Mouse (Mus musculus) forebrain, embryonic 14.5 days (tissue): Measurements from ENCODE around the gene Ndufc2. TPM values are rescaled to one million over a fixed set of nuclear protein-coding genes. Genes with fewer than 3 reads are reported as not detected.
A peak's percentile ranks its signal among the peaks of the same experiment; 100 is the strongest.

Source experiments
- ATAC-seq: fragments of 200-750 bp; cut with Nextera tagmentation; 2 replicates; pipeline ENCODE4 v1.8.0; 2017; ENCODE audit warnings: mild to moderate bottlenecking, moderate library complexity
- DNase-seq: peaks from one replicate; pipeline ENCODE4 v3.0.0-alpha.2; 2015; ENCODE audit warnings: low spot score
- H3K27ac ChIP-seq: fragments of 300-500 bp; sonication (generic); 2 replicates; pipeline ENCODE4 v1.5.1; 2014; ENCODE audit warnings: low read depth, mild to moderate bottlenecking, control low read depth, low read length, moderate library complexity
- H3K27me3 ChIP-seq: fragments of 300-500 bp; sonication (generic); replicated peaks from 2 replicates; pipeline ENCODE4 v1.6.1; 2014; ENCODE audit warnings: low read length, control low read depth, mixed read lengths; ENCODE audit not compliant: control insufficient read depth, insufficient read depth
- H3K36me3 ChIP-seq: fragments of 300-500 bp; sonication (generic); 2 replicates; pipeline ENCODE4 v1.6.1; 2014; ENCODE audit warnings: low read length, control low read depth; ENCODE audit not compliant: control insufficient read depth, insufficient read depth
- H3K4me1 ChIP-seq: fragments of 300-500 bp; sonication (generic); 2 replicates; pipeline ENCODE4 v1.6.1; 2014; ENCODE audit warnings: antibody characterized with exemption, low read length, control low read depth; ENCODE audit not compliant: control insufficient read depth, insufficient read depth
- H3K4me2 ChIP-seq: fragments of 300-500 bp; sonication (generic); 2 replicates; pipeline ENCODE4 v1.6.1; 2014; ENCODE audit warnings: mild to moderate bottlenecking, control low read depth, low read length
- H3K4me3 ChIP-seq: fragments of 300-500 bp; sonication (generic); 2 replicates; pipeline ENCODE4 v1.5.1; 2014; ENCODE audit warnings: low read depth, low read length, control low read depth
- H3K9ac ChIP-seq: fragments of 300-500 bp; sonication (generic); 2 replicates; pipeline ENCODE4 v1.6.1; 2014; ENCODE audit warnings: mild to moderate bottlenecking, low read length, control low read depth, moderate library complexity
- H3K9me3 ChIP-seq: fragments of 300-500 bp; sonication (generic); replicated peaks from 2 replicates; pipeline ENCODE4 v1.6.1; 2016; ENCODE audit warnings: low read length, control low read depth, mixed read lengths; ENCODE audit not compliant: control insufficient read depth
- WGBS: fragments of 180-500 bp; shearing (Covaris S2); extraction: QIAGEN DNeasy Blood & Tissue Kit; methylation state at CpG from one replicate; pipeline ENCODE4 v1.1.7; 2014; 5-methylcytosine and 5-hydroxymethylcytosine counted together
- polyA plus RNA-seq: library from polyadenylated mRNA; unstranded; fragments of >200 nt; fragmentation: Nextera tagmentation; extraction: Ambion mirVana; gene quantifications from 2 replicates; pipeline ENCODE4 v1.2.1, GENCODE M21; 2014

The Ndufc2 gene
- polyA plus RNA-seq = 473 and 569 TPM in 2 replicates

DNA sequence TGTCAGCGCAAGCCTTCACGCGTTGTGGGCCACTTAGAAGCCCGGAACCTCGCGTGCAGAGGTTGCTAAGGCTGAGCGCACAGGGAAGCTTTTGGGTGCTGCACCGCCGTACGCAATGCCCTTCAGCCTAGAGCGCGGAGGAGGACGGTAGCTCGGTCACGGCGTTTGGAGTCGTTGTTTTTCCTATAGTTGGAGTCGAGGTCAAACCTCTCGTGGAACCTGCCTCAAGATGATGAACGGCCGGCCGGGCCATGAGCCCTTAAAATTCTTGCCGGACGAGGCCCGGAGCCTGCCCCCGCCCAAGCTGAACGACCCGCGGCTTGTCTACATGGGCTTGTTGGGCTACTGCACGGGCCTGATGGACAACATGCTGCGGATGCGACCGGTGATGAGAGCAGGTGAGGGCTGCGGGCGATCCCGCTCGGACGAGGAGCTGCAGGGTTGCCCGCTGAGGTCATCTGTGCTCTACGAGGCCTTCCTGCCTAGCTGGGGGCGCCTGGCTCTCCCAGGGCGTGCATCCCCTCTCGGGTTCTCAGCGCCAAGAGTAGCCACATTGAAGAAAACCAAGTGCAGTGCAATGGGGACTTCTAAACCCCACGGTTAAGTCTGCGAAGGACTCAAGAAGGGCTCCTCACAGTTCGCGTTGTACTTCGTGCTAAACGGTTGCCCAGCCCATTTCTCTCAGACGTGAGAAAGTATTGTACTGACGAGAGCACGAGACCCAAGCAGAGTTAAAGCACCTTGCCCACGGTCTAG, at the start of gene Ndufc2:
Ndufc2 (plus strand) TSS at position 44 of the 756 bp plus-strand sequence.
- peak; percentile 94 for ATAC-seq
- Histone ChIP-seq H3K4me3 (peak within 1 kb of the TSS; percentile 88), H3K27me3 (no peaks in the 10 kb centered on the region), H3K9me3 (no peaks in the 10 kb centered on the region), H3K4me2 (peak within 1 kb of the TSS; percentile 77), H3K27ac (peak within 1 kb of the TSS; percentile 48; the same call in 1 of the 2 replicates), H3K9ac (peak within 1 kb of the TSS; percentile 95), H3K4me1 (peaks cover 11% of the 10 kb centered on the region), H3K36me3 (no peaks in the 10 kb centered on the region)
- peak; percentile 88 for DNase-seq
- WGBS = 1% methylated on average over 54 of the region's 54 CpGs

DNA sequence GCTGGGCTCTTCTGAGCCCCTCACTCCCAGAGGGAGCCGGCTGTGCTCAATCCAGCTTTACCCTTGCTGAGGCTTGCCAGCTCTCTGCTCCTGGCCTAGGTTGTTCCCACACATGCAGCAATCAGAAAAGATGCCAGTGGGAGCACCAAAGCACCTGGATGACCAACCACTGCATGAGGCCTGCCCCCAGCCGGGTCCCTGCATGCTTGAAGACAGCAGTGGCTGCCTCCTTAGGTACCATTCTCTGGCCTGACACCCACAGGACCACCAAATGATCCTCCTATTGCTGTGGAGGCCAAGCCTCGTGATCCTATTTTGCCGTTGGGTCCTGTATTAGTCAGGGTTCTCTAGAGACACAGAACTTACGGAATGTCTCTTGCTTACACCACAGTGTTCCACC, 48.9 kb upstream of the Ndufc2 start:
- no peaks in the 10 kb centered on the region for H3K36me3 ChIP-seq
- no peaks in the 10 kb centered on the region for H3K27me3 ChIP-seq
- H3K4me3 ChIP-seq = no peak overlapping the region
- DNase-seq = no peak
- no peak overlapping the region for H3K27ac ChIP-seq
- no peaks in the 10 kb centered on the region for H3K9me3 ChIP-seq
- no peak overlapping the region for H3K9ac ChIP-seq
- whole genome bisulfite sequencing = 88% methylated on average over 5 of the region's 5 CpGs
- no peak overlapping the region for H3K4me2 ChIP-seq
- no peaks in the 10 kb centered on the region for H3K4me1 ChIP-seq
- no peak for ATAC-seq

DNA sequence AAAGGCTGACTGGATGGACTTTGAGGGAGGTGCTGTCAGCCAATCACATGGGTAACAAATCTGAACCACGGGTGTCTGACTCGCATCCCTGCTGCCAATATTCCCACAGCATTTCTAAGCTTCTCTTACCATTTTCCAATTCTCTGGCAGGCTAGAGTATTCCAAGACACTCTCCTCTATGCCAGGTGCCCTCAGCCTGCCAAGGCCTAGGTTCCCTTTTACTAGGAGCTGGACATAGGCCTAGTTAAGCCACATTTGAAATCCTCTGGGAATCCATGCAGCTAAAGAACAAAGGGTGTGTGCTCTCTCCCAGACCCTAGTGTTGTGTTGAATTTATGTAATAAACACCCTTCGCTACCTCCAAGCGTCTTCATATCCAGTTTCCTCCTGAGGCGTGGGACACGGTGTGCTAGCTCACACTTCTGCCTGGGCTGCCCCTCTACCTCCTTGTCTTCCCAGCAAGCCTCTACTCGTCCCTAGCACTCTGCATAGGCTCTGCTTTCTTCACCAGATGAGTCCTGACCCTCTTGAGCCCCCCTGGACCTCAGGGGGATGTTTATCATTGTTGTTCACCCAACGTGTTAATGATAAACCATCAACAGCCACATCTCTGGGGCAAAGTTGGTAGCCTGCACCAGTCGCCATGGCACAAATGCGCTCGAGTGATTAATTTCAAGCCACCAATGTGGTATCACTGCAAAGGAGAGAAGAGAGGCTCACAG, 47.9 kb upstream of the Ndufc2 start:
- ATAC-seq (no peak), DNase-seq (no peak)
- Histone ChIP-seq H3K27me3 (no peaks in the 10 kb centered on the region), H3K9ac (no peak overlapping the region), H3K36me3 (no peaks in the 10 kb centered on the region), H3K27ac (no peak overlapping the region), H3K9me3 (no peaks in the 10 kb centered on the region), H3K4me1 (no peaks in the 10 kb centered on the region), H3K4me3 (no peak overlapping the region), H3K4me2 (no peak overlapping the region)
- 90% methylated on average over 11 of the region's 11 CpGs for WGBS

DNA sequence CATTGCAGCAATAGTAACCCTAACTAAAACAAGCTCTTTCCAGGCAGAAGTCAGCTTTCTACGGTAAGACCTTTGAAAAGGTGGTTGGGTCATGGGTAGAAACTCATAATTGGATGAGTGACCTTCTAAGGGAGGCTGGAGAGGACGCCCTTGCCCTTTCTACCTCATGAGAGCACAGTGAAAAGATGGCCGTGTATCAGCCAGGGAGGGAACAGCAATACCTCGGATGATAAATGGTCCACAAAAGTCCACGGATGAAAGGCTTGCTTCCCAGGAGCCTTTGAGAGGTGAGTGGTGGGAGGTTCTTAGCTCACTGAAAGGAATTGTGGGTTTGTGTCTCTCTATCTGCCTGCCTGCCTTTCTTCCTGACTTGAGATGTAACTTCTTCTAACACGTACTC, 46.4 kb upstream of the Ndufc2 start:
- no peak for DNase-seq

DNA sequence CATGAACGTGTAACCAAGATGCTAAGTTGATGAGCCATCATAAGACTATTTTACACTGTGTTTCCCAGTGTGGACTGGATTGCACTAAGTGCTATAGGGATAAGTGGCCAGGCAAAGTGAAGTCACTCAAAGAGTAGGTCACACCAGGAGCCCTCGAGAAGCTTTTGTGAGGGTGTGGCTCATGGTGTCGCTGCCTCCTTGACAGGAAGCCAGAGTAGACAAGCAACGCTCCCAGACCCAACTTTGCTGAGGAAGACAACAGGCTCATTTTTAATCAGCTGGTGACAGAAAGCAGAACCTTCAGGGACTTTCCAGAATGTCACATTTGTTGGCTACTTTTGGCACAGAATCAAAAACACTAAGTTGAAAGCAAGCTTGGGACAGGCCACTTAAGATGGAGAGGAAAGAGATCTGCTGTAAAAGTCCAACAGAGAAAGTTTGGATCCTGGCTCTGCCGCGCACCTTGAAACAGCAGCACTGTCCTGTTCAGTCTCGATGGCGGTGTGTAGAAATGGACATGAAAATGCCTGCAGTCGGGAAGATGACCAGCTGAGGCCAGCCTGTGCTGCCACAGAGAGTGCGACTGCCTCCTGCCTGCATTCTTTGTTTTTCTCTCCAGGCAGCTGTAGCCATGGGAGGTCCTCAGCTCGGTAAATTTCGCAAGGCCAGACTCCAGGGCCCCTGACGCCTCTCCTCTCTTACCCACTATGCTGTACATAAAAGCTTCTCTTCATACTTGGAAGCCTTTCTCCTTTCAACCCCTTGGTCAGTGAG, 44.5 kb upstream of the Ndufc2 start:
- Histone ChIP-seq H3K27me3 (no peaks in the 10 kb centered on the region), H3K36me3 (no peaks in the 10 kb centered on the region), H3K27ac (no peak overlapping the region), H3K9ac (no peak overlapping the region), H3K4me1 (no peaks in the 10 kb centered on the region), H3K4me3 (no peak overlapping the region), H3K9me3 (no peaks in the 10 kb centered on the region), H3K4me2 (no peak overlapping the region)
- DNase-seq (no peak), ATAC-seq (no peak)
- WGBS = 44% methylated on average over 13 of the region's 13 CpGs

More for the DNA sequence above, 46.4 kb upstream of the Ndufc2 start:
- H3K9ac ChIP-seq = no peak overlapping the region
- H3K4me1 ChIP-seq = no peaks in the 10 kb centered on the region
- H3K27ac ChIP-seq = no peak overlapping the region
- H3K4me3 ChIP-seq = no peak overlapping the region
- H3K9me3 ChIP-seq = no peaks in the 10 kb centered on the region
- no peak for ATAC-seq
- H3K36me3 ChIP-seq = no peaks in the 10 kb centered on the region
- H3K27me3 ChIP-seq = no peaks in the 10 kb centered on the region
- no peak overlapping the region for H3K4me2 ChIP-seq
- WGBS = 84% methylated on average over 6 of the region's 6 CpGs

DNA sequence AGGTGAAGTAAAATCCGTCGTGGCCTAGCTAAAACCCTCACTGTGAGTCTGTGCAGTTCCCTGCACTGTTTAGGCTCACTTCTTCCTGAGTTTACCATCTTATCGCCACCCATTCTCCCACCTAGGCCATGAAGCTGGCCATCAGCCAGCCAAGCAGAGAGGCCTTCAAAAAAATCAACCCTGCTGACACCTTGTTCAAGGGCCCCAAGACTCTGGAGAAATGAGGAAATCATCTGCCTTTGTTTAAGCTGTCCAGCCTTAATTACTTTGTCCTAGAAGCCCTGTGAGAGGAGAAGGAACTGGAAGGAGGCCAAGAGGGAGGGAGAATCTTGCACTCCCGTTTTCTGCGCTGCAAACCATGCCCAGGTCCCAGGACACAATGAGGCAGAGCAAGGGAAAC, 43.5 kb upstream of the Ndufc2 start:
- no peak overlapping the region for H3K9ac ChIP-seq
- H3K4me2 ChIP-seq = no peak overlapping the region
- H3K27me3 ChIP-seq = no peaks in the 10 kb centered on the region
- H3K27ac ChIP-seq = no peak overlapping the region
- ATAC-seq (no peak), DNase-seq (no peak)
- 63% methylated on average over 5 of the region's 5 CpGs for WGBS
- H3K4me3 ChIP-seq = no peak overlapping the region
- H3K9me3 ChIP-seq = no peaks in the 10 kb centered on the region
- no peaks in the 10 kb centered on the region for H3K4me1 ChIP-seq
- no peaks in the 10 kb centered on the region for H3K36me3 ChIP-seq

GRCm38 (mm10) chr7:97356875-97357276, 42.9 kb upstream of the Ndufc2 start:
- no peak overlapping the region for H3K9ac ChIP-seq
- no peaks in the 10 kb centered on the region for H3K27me3 ChIP-seq
- no peak overlapping the region for H3K27ac ChIP-seq
- no peak overlapping the region for H3K4me3 ChIP-seq
- ATAC-seq (no peak), DNase-seq (no peak)
- 85% methylated on average over 5 of the region's 5 CpGs for WGBS
- no peak overlapping the region for H3K4me2 ChIP-seq
- no peaks in the 10 kb centered on the region for H3K4me1 ChIP-seq
- no peaks in the 10 kb centered on the region for H3K36me3 ChIP-seq
- no peaks in the 10 kb centered on the region for H3K9me3 ChIP-seq

GRCm38 (mm10) chr7:97357840-97358239, 42.0 kb upstream of the Ndufc2 start:
- Histone ChIP-seq H3K4me3 (no peak overlapping the region), H3K36me3 (no peaks in the 10 kb centered on the region), H3K27ac (no peak overlapping the region), H3K27me3 (no peaks in the 10 kb centered on the region), H3K9ac (no peak overlapping the region), H3K4me2 (no peak overlapping the region), H3K9me3 (no peaks in the 10 kb centered on the region), H3K4me1 (no peaks in the 10 kb centered on the region)
- DNase-seq (no peak), ATAC-seq (no peak)
- WGBS = 88% methylated on average over 3 of the region's 3 CpGs
